Mouse (Mus musculus) testis, postnatal 14 days (tissue): ENCODE data around the gene Nab1.
"Not testable (repeated sequence)": the region's sequence is repeated elsewhere in the genome, so short reads cannot be mapped to it uniquely, and the experiment has no call there.

ENCODE experiments used
- DNase-seq: peaks from one replicate; pipeline ENCODE4 v3.0.0; 2021; ENCODE audit warnings: low spot score

Nab1 gene

GRCm38 (mm10) chr1:52500314-52500981 is at the start of gene Nab1:
Gene Nab1 (minus strand): TSS chr1:52500679.
- DNase-seq: peak; percentile 66

GRCm38 (mm10) chr1:52547451-52547850 is 47.0 kb upstream of the Nab1 start:
- DNase-seq: peak; percentile 10

- no peak for DNase-seq
Measured at GRCm38 (mm10) chr1:52546796-52547195, 46.3 kb upstream of the Nab1 start.

GRCm38 (mm10) chr1:52540124-52540523 is 39.6 kb upstream of the Nab1 start:
- DNase-seq: not testable (repeated sequence)

- DNase-seq: no peak
Measured at GRCm38 (mm10) chr1:52529933-52530332, 29.5 kb upstream of the Nab1 start.

GRCm38 (mm10) chr1:52527656-52528055 is 27.2 kb upstream of the Nab1 start:
- DNase-seq: no peak

- DNase-seq: no peak
Measured at GRCm38 (mm10) chr1:52527252-52527651, 26.8 kb upstream of the Nab1 start.

- no peak for DNase-seq
Measured at GRCm38 (mm10) chr1:52524663-52525062, 24.2 kb upstream of the Nab1 start.

GRCm38 (mm10) chr1:52524150-52524549 is 23.7 kb upstream of the Nab1 start:
- DNase-seq: no peak

GRCm38 (mm10) chr1:52521436-52521993 is 21.0 kb upstream of the Nab1 start:
- DNase-seq: no peak

GRCm38 (mm10) chr1:52520131-52520530 is 19.7 kb upstream of the Nab1 start:
- no peak for DNase-seq

- no peak for DNase-seq
Measured at GRCm38 (mm10) chr1:52515249-52515648, 14.8 kb upstream of the Nab1 start.

GRCm38 (mm10) chr1:52511788-52512425 is 11.4 kb upstream of the Nab1 start:
- no peak for DNase-seq

- DNase-seq: no peak
Measured at GRCm38 (mm10) chr1:52506211-52506610, 5.7 kb upstream of the Nab1 start.

- peak; percentile 48 for DNase-seq
Measured at GRCm38 (mm10) chr1:52502296-52502695, 1.8 kb upstream of the Nab1 start.

- DNase-seq: peak; percentile 27
Measured at GRCm38 (mm10) chr1:52501688-52502133, 1.2 kb upstream of the Nab1 start.

GRCm38 (mm10) chr1:52501090-52501489 is 611 bp upstream of the Nab1 start:
- DNase-seq: no peak

- DNase-seq: peak; percentile 35
Measured at GRCm38 (mm10) chr1:52499601-52500313, 722 bp downstream of the Nab1 start.

GRCm38 (mm10) chr1:52498786-52499450 is 1.6 kb downstream of the Nab1 start:
- no peak for DNase-seq

- DNase-seq: no peak
Measured at GRCm38 (mm10) chr1:52489538-52490181, 10.8 kb downstream of the Nab1 start.

- DNase-seq: no peak
Measured at GRCm38 (mm10) chr1:52484980-52485379, 15.5 kb downstream of the Nab1 start.

- no peak for DNase-seq
Measured at GRCm38 (mm10) chr1:52474291-52474690, 26.2 kb downstream of the Nab1 start.
